Mouse (Mus musculus) stomach, postnatal 0 days (tissue): ENCODE data around the gene Nup98.

Experiments used
- CTCF ChIP-seq: IDR thresholded peaks from 2 replicates; pipeline ENCODE4 v1.5.1; 2016; ENCODE audit warnings: antibody characterized with exemption, low read depth, mild to moderate bottlenecking, moderate library complexity
- EP300 ChIP-seq: optimal IDR thresholded peaks from 2 replicates; pipeline ENCODE3; 2016; ENCODE audit warnings: antibody characterized with exemption

DNA sequence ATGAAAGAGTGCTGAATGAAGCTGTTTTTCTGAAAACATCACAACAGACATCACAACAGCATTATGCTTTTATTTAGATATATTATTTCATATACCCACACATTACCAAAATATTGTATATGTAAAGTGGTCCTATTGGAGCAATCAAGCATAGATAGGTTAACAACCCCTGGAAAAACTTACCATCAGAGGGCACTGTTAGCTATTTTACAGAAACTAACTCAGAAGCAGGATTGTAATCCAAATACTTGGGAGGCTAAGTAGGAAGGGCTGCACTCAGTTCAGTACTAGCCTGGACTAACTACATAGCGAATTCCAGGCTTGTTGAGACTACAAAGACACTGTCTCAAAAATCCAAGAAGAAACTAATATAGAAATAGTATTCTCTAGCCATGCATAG, 17.6 kb downstream of the Nup98 start:
- peak; percentile 63 for TF ChIP-seq CTCF
- TF ChIP-seq EP300, result no peak
